Mouse (Mus musculus) stomach, postnatal 0 days (tissue): ENCODE measurements at regions not wholly inside any gene's neighbourhood (a gene's known extent, or its start where the extent isn't known, plus 50 kb on each side); places are given as distances from the start of the nearest gene placed in this dataset.

Experiments
- ATAC-seq: fragments of 200-750 bp; cut with Nextera tagmentation; 2 replicates; pipeline ENCODE4 v1.8.0; 2017; ENCODE audit not compliant: low FRiP score, low TSS enrichment
- DNase-seq: peaks from one replicate; pipeline ENCODE4 v3.0.0-alpha.2; 2016; ENCODE audit warnings: low spot score
- H3K27ac ChIP-seq: fragments of 300-500 bp; sonication (generic); replicated peaks from 2 replicates; pipeline ENCODE4 v1.5.1; 2014; ENCODE audit warnings: mild to moderate bottlenecking, control low read depth
- H3K27me3 ChIP-seq: fragments of 300-500 bp; sonication (generic); 2 replicates; pipeline ENCODE4 v1.6.1; 2014; ENCODE audit warnings: low read length; ENCODE audit not compliant: control insufficient read depth, insufficient read depth
- H3K36me3 ChIP-seq: fragments of 300-500 bp; sonication (generic); 2 replicates; pipeline ENCODE4 v1.6.1; 2014; ENCODE audit warnings: low read length, mixed read lengths; ENCODE audit not compliant: control insufficient read depth, insufficient read depth
- H3K4me1 ChIP-seq: fragments of 300-500 bp; sonication (generic); replicated peaks from 2 replicates; pipeline ENCODE4 v1.6.1; 2014; ENCODE audit warnings: antibody characterized with exemption; ENCODE audit not compliant: control insufficient read depth, insufficient read depth
- H3K4me2 ChIP-seq: fragments of 300-500 bp; sonication (generic); replicated peaks from 2 replicates; pipeline ENCODE4 v1.6.1; 2014; ENCODE audit warnings: low read depth, mild to moderate bottlenecking, control low read depth, moderate library complexity
- H3K4me3 ChIP-seq: fragments of 300-500 bp; sonication (generic); 2 replicates; pipeline ENCODE4 v1.5.1; 2014; ENCODE audit warnings: low read depth, low read length, control low read depth
- H3K9ac ChIP-seq: fragments of 300-500 bp; sonication (generic); 2 replicates; pipeline ENCODE4 v1.6.1; 2014; ENCODE audit warnings: mild to moderate bottlenecking, low read length, control low read depth, mixed read lengths
- H3K9me3 ChIP-seq: fragments of 300-500 bp; sonication (generic); 2 replicates; pipeline ENCODE4 v1.6.1; 2016; ENCODE audit warnings: low read length; ENCODE audit not compliant: control insufficient read depth
- CTCF ChIP-seq: IDR thresholded peaks from 2 replicates; pipeline ENCODE4 v1.5.1; 2016; ENCODE audit warnings: antibody characterized with exemption, low read depth, mild to moderate bottlenecking, moderate library complexity
- EP300 ChIP-seq: optimal IDR thresholded peaks from 2 replicates; pipeline ENCODE3; 2016; ENCODE audit warnings: antibody characterized with exemption
- WGBS: fragments of 180-500 bp; shearing (Covaris S2); extraction: QIAGEN DNeasy Blood & Tissue Kit; methylation state at CpG from one replicate; pipeline ENCODE4 v1.1.7; 2014; 5-methylcytosine and 5-hydroxymethylcytosine counted together

DNA sequence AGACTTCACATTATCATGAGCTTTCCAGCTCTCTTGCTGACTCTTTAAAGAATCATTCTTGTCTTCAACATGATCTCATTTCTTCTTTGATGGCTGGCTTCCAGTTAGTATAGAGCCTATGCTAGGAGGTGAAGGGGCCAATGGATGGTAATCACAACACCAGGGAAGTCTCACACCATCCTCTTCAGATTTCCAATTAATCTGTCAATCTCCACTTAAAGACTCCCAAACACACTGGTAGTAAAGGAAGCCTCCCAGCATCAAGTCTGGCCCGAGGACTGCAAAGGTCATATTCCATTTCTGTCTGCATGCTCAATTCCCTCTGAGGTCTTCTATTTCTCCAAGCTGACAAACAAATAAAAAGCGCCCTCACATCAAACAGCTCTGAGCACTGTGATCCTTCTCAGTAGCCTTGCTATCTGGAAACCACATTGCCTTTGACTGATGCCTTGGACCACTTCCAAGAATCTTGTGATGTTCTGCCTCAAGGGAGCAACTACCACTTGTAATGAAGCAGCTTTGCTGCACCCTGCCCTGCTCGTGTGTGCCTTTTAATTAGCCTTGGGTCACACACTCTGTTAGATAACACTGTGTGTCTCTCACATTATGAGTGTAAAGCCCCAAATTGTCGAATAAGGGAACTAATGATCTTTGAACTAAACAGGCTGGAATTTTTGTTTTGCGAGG lies 629.0 kb upstream of the Cdh10 start:
- H3K9ac ChIP-seq: no peak overlapping the region
- no peaks in the 10 kb centered on the region for H3K4me1 ChIP-seq
- no peak overlapping the region for H3K27ac ChIP-seq
- H3K9me3 ChIP-seq: no peaks in the 10 kb centered on the region
- H3K27me3 ChIP-seq: no peaks in the 10 kb centered on the region
- H3K36me3 ChIP-seq: no peaks in the 10 kb centered on the region
- H3K4me3 ChIP-seq: no peak overlapping the region
- WGBS: 48% methylated on average over 5 of the region's 5 CpGs
- no peak overlapping the region for H3K4me2 ChIP-seq
- no peak for ATAC-seq
- TF ChIP-seq CTCF (no peak), EP300 (no peak)
- DNase-seq: no peak

DNA sequence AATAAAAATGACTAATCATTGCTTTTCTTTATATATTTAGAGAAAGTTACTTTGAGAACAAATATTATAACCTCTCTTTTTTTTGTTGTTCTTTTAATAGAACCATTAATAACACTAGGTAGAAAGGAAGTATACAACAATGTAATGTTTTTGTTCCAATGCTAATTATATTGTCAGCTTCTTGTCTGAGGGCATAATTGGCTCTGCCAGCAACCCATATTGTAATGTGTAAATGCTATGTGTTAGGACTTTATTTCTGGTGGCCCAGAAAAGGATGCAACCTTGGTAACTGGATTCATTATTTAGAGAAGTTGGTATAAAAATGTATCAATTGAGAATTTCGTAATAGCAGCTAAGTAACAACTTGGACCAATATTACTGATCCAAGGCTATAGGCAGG lies 628.3 kb upstream of the Cdh10 start:
- Histone ChIP-seq H3K4me3 (no peak overlapping the region), H3K4me2 (no peak overlapping the region), H3K36me3 (no peaks in the 10 kb centered on the region), H3K9me3 (no peaks in the 10 kb centered on the region), H3K4me1 (no peaks in the 10 kb centered on the region), H3K27ac (no peak overlapping the region), H3K27me3 (no peaks in the 10 kb centered on the region), H3K9ac (no peak overlapping the region)
- no peak for ATAC-seq
- TF ChIP-seq EP300 (no peak), CTCF (no peak)
- WGBS: 91% methylated on average over 1 of the region's 1 CpGs
- DNase-seq: no peak

DNA sequence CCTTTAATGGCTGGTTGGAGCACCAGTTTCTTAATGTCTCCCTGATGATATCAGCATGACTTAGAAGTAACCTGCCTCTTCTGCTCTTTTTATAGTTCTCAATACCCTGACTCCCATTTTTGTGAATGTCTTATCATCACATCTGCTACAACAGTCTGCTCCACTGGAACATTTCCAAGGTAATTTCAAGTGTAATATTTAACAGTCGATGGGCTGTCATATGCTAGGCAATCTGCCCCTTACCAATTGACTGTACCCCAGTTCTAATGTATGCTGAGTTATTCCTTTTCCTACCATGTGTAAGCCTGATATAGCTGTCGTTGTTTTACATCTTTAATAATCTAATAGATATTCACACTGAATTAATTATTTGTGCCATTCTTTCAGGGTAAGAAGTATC lies 607.6 kb upstream of the Cdh10 start:
- Histone ChIP-seq H3K9ac (no peak overlapping the region), H3K27me3 (no peaks in the 10 kb centered on the region), H3K9me3 (no peaks in the 10 kb centered on the region), H3K4me3 (no peak overlapping the region), H3K27ac (no peak overlapping the region), H3K4me2 (no peak overlapping the region), H3K36me3 (no peaks in the 10 kb centered on the region), H3K4me1 (no peaks in the 10 kb centered on the region)
- DNase-seq (no peak), ATAC-seq (no peak)
- 81% methylated on average over 2 of the region's 2 CpGs for WGBS
- TF ChIP-seq EP300 (no peak), CTCF (no peak)

DNA sequence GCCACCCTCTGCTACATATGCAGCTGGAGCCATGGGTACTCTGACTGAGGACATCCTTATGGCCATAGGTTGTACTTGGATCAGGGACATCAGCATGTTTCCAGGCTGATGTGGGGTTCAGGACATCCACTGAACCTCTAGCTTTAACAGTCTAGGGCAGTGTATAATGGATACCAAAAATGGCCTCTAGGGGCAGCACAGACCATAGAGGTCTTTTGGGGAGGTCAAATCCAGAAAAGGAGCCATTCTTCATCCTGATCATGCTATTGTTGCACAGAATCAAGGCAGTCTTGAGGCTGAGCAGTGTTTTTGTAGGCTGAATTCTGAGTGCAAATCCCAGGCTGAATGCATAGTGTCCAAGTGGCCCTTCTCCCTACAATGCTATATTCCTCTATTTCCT lies 598.8 kb upstream of the Cdh10 start:
- Histone ChIP-seq H3K27me3 (no peaks in the 10 kb centered on the region), H3K9me3 (no peaks in the 10 kb centered on the region), H3K4me1 (no peaks in the 10 kb centered on the region), H3K4me2 (no peak overlapping the region), H3K27ac (no peak overlapping the region), H3K4me3 (no peak overlapping the region), H3K36me3 (no peaks in the 10 kb centered on the region), H3K9ac (no peak overlapping the region)
- DNase-seq (no peak), ATAC-seq (no peak)
- TF ChIP-seq EP300: no peak
- TF ChIP-seq CTCF: peak; percentile 38
